In the genomic region with DNA sequence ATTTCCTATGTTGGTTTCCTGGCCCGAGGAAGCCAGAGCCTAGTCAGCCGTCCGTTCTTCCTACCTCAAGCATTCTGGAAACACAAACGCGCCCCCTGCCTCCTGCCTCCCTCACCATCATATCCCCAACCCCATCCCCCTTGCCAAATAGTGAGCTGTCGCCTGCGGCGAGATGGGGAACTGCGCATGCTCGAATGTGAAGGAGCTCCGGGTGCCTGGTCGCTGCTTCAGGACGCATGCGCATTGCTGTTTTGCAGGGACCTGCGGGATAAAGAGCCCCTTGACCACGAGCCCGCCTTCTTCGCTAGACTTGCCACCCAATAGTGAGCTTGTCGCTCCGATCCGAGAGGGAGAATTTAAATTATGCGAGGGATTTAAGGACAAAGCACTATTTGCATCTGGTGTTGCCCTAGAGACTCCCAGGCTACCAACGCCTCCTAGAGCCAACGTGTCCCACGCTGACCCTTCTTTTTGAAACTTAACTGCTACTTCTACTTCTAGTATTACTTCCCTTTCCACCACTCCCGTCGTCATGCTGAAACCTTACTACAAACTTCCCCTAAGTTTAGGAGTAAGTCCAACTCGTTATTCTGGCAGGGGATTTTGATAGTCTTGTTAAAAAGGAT, we compare ENCODE assay signal across 8 mouse cellular contexts. TPM values are rescaled to one million over a fixed set of nuclear protein-coding genes. Genes with fewer than 3 reads are reported as not detected.
A peak's percentile ranks its signal among the peaks of the same experiment; 100 is the strongest.
DNase-seq lines count a peak whose midpoint lies in the region; ATAC-seq and TF ChIP-seq lines count a peak whose summit lies in the region.

No protein-coding gene starts in this region.

- H3K9me3 ChIP-seq in hindbrain, postnatal 0 days (ENCODE audit: low read length), result no peaks in the 10 kb centered on the region

- peak overlapping the region; percentile 98 for H3K27ac ChIP-seq in gastrocnemius, adult 2 months
- H3K27ac ChIP-seq in hindbrain, postnatal 0 days, result peak overlapping the region; percentile 95

- H3K27me3 ChIP-seq in hindbrain, postnatal 0 days (ENCODE audit: insufficient read depth, low read length), result no peaks in the 10 kb centered on the region

- H3K4me3 ChIP-seq in gastrocnemius, adult 2 months, result peak overlapping the region; percentile 82
- H3K4me3 ChIP-seq in hindbrain, postnatal 0 days (ENCODE audit: low read length), result peak overlapping the region; percentile 61

- peak; percentile 52 for ATAC-seq in activated CD4-positive, CD25-positive, alpha-beta regulatory T cell, adult 4 months
- ATAC-seq in common myeloid progenitor, adult 5-6 weeks (replicated peaks; ENCODE audit: low read depth, poor library complexity, severe bottlenecking), result peak; percentile 70
- peak; percentile 91 for ATAC-seq in hindbrain, postnatal 0 days

- intact Hi-C loops in gastrocnemius, adult 2 months (cut with DNase I), result no loop called here

- WGBS in hindbrain, postnatal 0 days, result under 1% methylated on average over 28 of the region's 28 CpGs

- no peaks in the 10 kb centered on the region for H3K36me3 ChIP-seq in hindbrain, postnatal 0 days (ENCODE audit: insufficient read depth, low read length)

- peaks cover 7% of the 10 kb centered on the region for H3K4me1 ChIP-seq in hindbrain, postnatal 0 days (ENCODE audit: insufficient read depth, low read length)

- H3K4me2 ChIP-seq in hindbrain, postnatal 0 days (ENCODE audit: low read depth, low read length), result peak overlapping the region; percentile 72

- TF ChIP-seq CTCF in gastrocnemius, adult 2 months (IDR thresholded peaks at IDR 0.05), result peak; percentile 33
- peak; percentile 77 for TF ChIP-seq CTCF in hindbrain, postnatal 0 days (IDR thresholded peaks at IDR 0.05; ENCODE audit: low read depth)

- H3K9ac ChIP-seq in hindbrain, postnatal 0 days (replicated peaks; ENCODE audit: low read length), result peak overlapping the region; percentile 77

- peak; percentile 98 for DNase-seq in gastrocnemius, adult 2 months
- DNase-seq in hindbrain, postnatal 0 days (ENCODE audit: low spot score), result peak; percentile 99
- peak; percentile 92 to 95 for DNase-seq in left cerebral cortex, adult 18-20 months (ENCODE audit: low spot score in 2 of 2)
- DNase-seq in lung, postnatal 4 days, result peak; percentile 97 to 98
- DNase-seq in retina, postnatal 1 day, result peak; percentile 98
- DNase-seq in thymus, postnatal 4 days, result peak; percentile 95

RNA-seq across cellular contexts. Expression of gene Spop, which starts 0.8 kb away (rescaled TPM):
- polyA plus RNA-seq in activated CD4-positive, CD25-positive, alpha-beta regulatory T cell, adult 4 months (2017; shearing (Covaris generic)), result 100 to 1,000 TPM; 119 to 154 TPM
- total RNA-seq in common myeloid progenitor, adult 5-6 weeks (2017), result 47.8 and 64.9 TPM in 2 replicates
- total RNA-seq in gastrocnemius, adult 2 months (2021), result 100 to 1,000 TPM; 190 to 208 TPM
- 49.8 and 51.1 TPM in 2 replicates for total RNA-seq in hindbrain, postnatal 0 days (2014; rRNA removed)
- polyA plus RNA-seq in hindbrain, postnatal 0 days (2015; fragmentation: Nextera tagmentation; extraction: Ambion mirVana), result 210 and 212 TPM in 2 replicates
- 100 to 1,000 TPM; 174 to 182 TPM for total RNA-seq in left cerebral cortex, adult 18-20 months (2021)

RNA-seq across cellular contexts. Expression of gene Slc35b1, which starts 30.2 kb away (rescaled TPM):
- 10 to 100 TPM; 64.4 to 70.1 TPM for polyA plus RNA-seq in activated CD4-positive, CD25-positive, alpha-beta regulatory T cell, adult 4 months (2017; shearing (Covaris generic))
- total RNA-seq in common myeloid progenitor, adult 5-6 weeks (2017), result 30.4 and 30.6 TPM in 2 replicates
- total RNA-seq in gastrocnemius, adult 2 months (2021), result 10 to 100 TPM; 42.4 to 49.5 TPM
- total RNA-seq in hindbrain, postnatal 0 days (2014; rRNA removed), result 107 and 109 TPM in 2 replicates
- polyA plus RNA-seq in hindbrain, postnatal 0 days (2015; fragmentation: Nextera tagmentation; extraction: Ambion mirVana), result 158 and 159 TPM in 2 replicates
- 10 to 100 TPM; 56.8 to 60.3 TPM for total RNA-seq in left cerebral cortex, adult 18-20 months (2021)

Comparison
In these comparisons a context has a peak if more than half of its experiments do, and no peak if none do; other contexts are left out.
1. Peak in every context shown above with its lines: DNase-seq, ATAC-seq, H3K4me3 ChIP-seq and H3K27ac ChIP-seq.